19 mouse cellular contexts compared by ENCODE assay signal in the genomic region with DNA sequence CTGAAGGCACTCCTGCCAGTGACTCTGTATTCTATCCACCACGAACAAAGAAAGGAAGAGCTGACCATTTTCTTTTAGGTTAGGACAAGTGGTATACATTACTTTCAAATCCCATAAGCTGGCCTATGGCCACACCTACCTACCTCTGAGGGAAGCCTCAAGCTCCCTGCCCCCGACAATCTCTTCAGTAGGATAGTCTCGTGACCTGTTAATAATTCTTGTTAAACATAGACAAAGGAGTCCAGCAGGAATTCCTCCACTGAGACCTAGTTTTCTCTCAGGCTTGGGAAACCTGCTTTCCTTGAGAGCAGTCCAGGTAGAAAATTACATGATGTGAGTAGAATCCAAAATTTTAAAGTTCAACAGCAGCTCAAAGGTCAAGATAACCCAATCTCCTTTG.
DNase-seq lines count a peak whose midpoint lies in the region; ATAC-seq and TF ChIP-seq lines count a peak whose summit lies in the region.
"Had no signal": no experiment of that assay in that cellular context is flagged by ENCODE, and none has a peak within 500 bp of the region (broad histone marks: within the 10 kb centered on the region; RNA-seq: fewer than 3 reads in every experiment).

No protein-coding gene starts in this region.

- H3K4me2 ChIP-seq in liver, embryonic 11.5 days: no peak overlapping the region
- H3K4me2 ChIP-seq: embryonic facial prominence, embryonic 12.5 days; forebrain, embryonic 15.5 days; heart, embryonic 13.5 days had no signal

- ATAC-seq in liver, embryonic 11.5 days (replicated peaks; ENCODE audit: low FRiP score): no peak
- ATAC-seq: activated CD4-positive, CD25-positive, alpha-beta regulatory T cell, adult 4 months; forebrain, embryonic 15.5 days; Patski had no signal

- 80% methylated on average over 3 of the region's 3 CpGs for WGBS in liver, adult 2 months
- 66% methylated on average over 3 of the region's 3 CpGs for WGBS in liver, embryonic 11.5 days

- H3K4me1 ChIP-seq in liver, adult 2 months (ENCODE audit: control insufficient read depth, insufficient read depth, low read length): peaks cover 12% of the 10 kb centered on the region
- no peaks in the 10 kb centered on the region for H3K4me1 ChIP-seq in liver, embryonic 11.5 days (replicated peaks; ENCODE audit: control insufficient read depth, insufficient read depth, low read length)
- H3K4me1 ChIP-seq: embryonic facial prominence, embryonic 12.5 days had no signal

- no peak overlapping the region for H3K4me3 ChIP-seq in liver, adult 2 months (ENCODE audit: insufficient read depth, low read depth, low read length)
- no peak overlapping the region for H3K4me3 ChIP-seq in liver, embryonic 11.5 days (ENCODE audit: low read depth, low read length)
- H3K4me3 ChIP-seq: embryonic facial prominence, embryonic 12.5 days; forebrain, embryonic 15.5 days; heart, embryonic 13.5 days had no signal

- no peak overlapping the region for H3K27ac ChIP-seq in liver, adult 2 months (replicated peaks; ENCODE audit: insufficient read depth, low read depth, low read length)
- H3K27ac ChIP-seq in liver, embryonic 11.5 days (ENCODE audit: low read depth, low read length): no peak overlapping the region
- H3K27ac ChIP-seq: embryonic facial prominence, embryonic 12.5 days; forebrain, embryonic 15.5 days; heart, embryonic 13.5 days had no signal

- H3K27me3 ChIP-seq in liver, adult 2 months (ENCODE audit: control insufficient read depth, insufficient read depth, low read length): no peaks in the 10 kb centered on the region
- H3K27me3 ChIP-seq in liver, embryonic 11.5 days (replicated peaks; ENCODE audit: control insufficient read depth, insufficient read depth, low read length): 0 out of 2 replicates have a peak, but pooled peaks cover 6% of the 10 kb centered on the region
- H3K27me3 ChIP-seq: embryonic facial prominence, embryonic 12.5 days; forebrain, embryonic 15.5 days; Patski had no signal

- no peak for TF ChIP-seq POLR2A in liver, adult 2 months (IDR thresholded peaks at IDR 0.05; ENCODE audit: extremely low read depth, insufficient read depth, low read length)

- no peak for TF ChIP-seq CTCF in liver, adult 2 months (IDR thresholded peaks at IDR 0.05; ENCODE audit: low read depth, low read length)

- H3K36me3 ChIP-seq in liver, adult 2 months (ENCODE audit: control insufficient read depth, insufficient read depth, low read length): no peaks in the 10 kb centered on the region
- no peaks in the 10 kb centered on the region for H3K36me3 ChIP-seq in liver, embryonic 11.5 days (ENCODE audit: control insufficient read depth, insufficient read depth, low read length)
- H3K36me3 ChIP-seq: embryonic facial prominence, embryonic 12.5 days; forebrain, embryonic 15.5 days; heart, embryonic 13.5 days had no signal

- H3K9me3 ChIP-seq in liver, embryonic 11.5 days (ENCODE audit: control insufficient read depth, low read length): no peaks in the 10 kb centered on the region
- H3K9me3 ChIP-seq: embryonic facial prominence, embryonic 12.5 days; forebrain, embryonic 15.5 days; heart, embryonic 13.5 days had no signal

- H3K9ac ChIP-seq in liver, adult 2 months (ENCODE audit: low read depth, low read length): no peak overlapping the region
- H3K9ac ChIP-seq in liver, embryonic 11.5 days (ENCODE audit: low read depth, low read length): no peak overlapping the region
- H3K9ac ChIP-seq: embryonic facial prominence, embryonic 12.5 days; forebrain, embryonic 15.5 days; heart, embryonic 13.5 days had no signal

- H3K79me2 ChIP-seq in liver, adult 2 months (ENCODE audit: control insufficient read depth, insufficient read depth, low read length): no peaks in the 10 kb centered on the region

- peak; percentile 37 for DNase-seq in kidney, adult 11 months
- DNase-seq in kidney, postnatal 4 days: no peak
- DNase-seq in liver, adult 2 months (ENCODE audit: extremely low read depth, low read depth, low spot score): peak; percentile 38
- DNase-seq in liver, embryonic 11.5 days (ENCODE audit: low spot score): no peak
- peak; percentile 43 to 51 for DNase-seq in kidney, postnatal 25 days
- DNase-seq in ovary, adult 18-20 months (ENCODE audit: low spot score): no peak
- DNase-seq in layer of hippocampus, postnatal 14 days (ENCODE audit: low spot score in 2 of 2): no peak
- DNase-seq: adrenal gland, postnatal 14 days; cerebellum, adult 11-12 months; cerebellum, adult 9-10 months; cerebellum, postnatal 25 days; gastrocnemius, postnatal 36 days; heart, adult 11 months; heart, postnatal 4 days had no signal

Comparison
In these comparisons a context has a peak if more than half of its experiments do, and no peak if none do; other contexts are left out.
1. DNase-seq: peak in kidney, adult 11 months (single experiment), liver, adult 2 months (single experiment) and kidney, postnatal 25 days (2 of 2); none in kidney, postnatal 4 days (0 of 2), liver, embryonic 11.5 days (single experiment), ovary, adult 18-20 months (single experiment) and layer of hippocampus, postnatal 14 days (0 of 2).